Mouse (Mus musculus) stomach, embryonic 16.5 days (tissue): ENCODE results near the gene Vamp9. TPM values are rescaled to one million over a fixed set of nuclear protein-coding genes. Genes with fewer than 3 reads are reported as not detected.

Experiments
- ATAC-seq: fragments of 200-750 bp; cut with Nextera tagmentation; 2 replicates; pipeline ENCODE4 v1.8.0; 2017; ENCODE audit warnings: moderate number of reproducible peaks, moderate TSS enrichment; ENCODE audit not compliant: insufficient read depth, low FRiP score
- H3K27ac ChIP-seq: fragments of 300-500 bp; sonication (generic); 2 replicates; pipeline ENCODE4 v1.5.1; 2014; ENCODE audit warnings: low read length
- H3K27me3 ChIP-seq: fragments of 300-500 bp; sonication (generic); 2 replicates; pipeline ENCODE4 v1.6.1; 2014; ENCODE audit warnings: low read length, control low read depth, mixed read lengths; ENCODE audit not compliant: control insufficient read depth, insufficient read depth
- H3K36me3 ChIP-seq: fragments of 300-500 bp; sonication (generic); 2 replicates; pipeline ENCODE4 v1.6.1; 2014; ENCODE audit warnings: low read length; ENCODE audit not compliant: control insufficient read depth, insufficient read depth
- H3K4me1 ChIP-seq: fragments of 300-500 bp; sonication (generic); 2 replicates; pipeline ENCODE4 v1.6.1; 2014; ENCODE audit warnings: low read length, control low read depth, mixed read lengths; ENCODE audit not compliant: control insufficient read depth, insufficient read depth
- H3K4me2 ChIP-seq: fragments of 300-500 bp; sonication (generic); 2 replicates; pipeline ENCODE4 v1.6.1; 2014; ENCODE audit warnings: low read depth, low read length, mixed read lengths
- H3K4me3 ChIP-seq: fragments of 300-500 bp; sonication (generic); replicated peaks from 2 replicates; pipeline ENCODE4 v1.5.1; 2014; ENCODE audit warnings: mild to moderate bottlenecking, low read length
- H3K9ac ChIP-seq: fragments of 300-500 bp; sonication (generic); 2 replicates; pipeline ENCODE4 v1.6.1; 2014; ENCODE audit warnings: low read length
- H3K9me3 ChIP-seq: fragments of 300-500 bp; sonication (generic); replicated peaks from 2 replicates; pipeline ENCODE4 v1.6.1; 2016; ENCODE audit warnings: low read length, control low read depth; ENCODE audit not compliant: control insufficient read depth
- WGBS: fragments of 180-500 bp; shearing (Covaris S2); extraction: QIAGEN DNeasy Blood & Tissue Kit; methylation state at CpG from one replicate; pipeline ENCODE4 v1.1.7; 2014; 5-methylcytosine and 5-hydroxymethylcytosine counted together
- polyA plus RNA-seq: library from polyadenylated mRNA; unstranded; fragments of >200 nt; fragmentation: Nextera tagmentation; extraction: Ambion mirVana; gene quantifications from 2 replicates; pipeline ENCODE4 v1.2.1, GENCODE M21; 2015

Gene Vamp9
- polyA plus RNA-seq, 1 experiment from 2014 or later = not detected

- no peak overlapping the region for H3K27ac ChIP-seq
- H3K9ac ChIP-seq = no peak overlapping the region
- H3K27me3 ChIP-seq = no peaks in the 10 kb centered on the region
- H3K4me2 ChIP-seq = no peak overlapping the region
- ATAC-seq = no peak
- H3K4me1 ChIP-seq = no peaks in the 10 kb centered on the region
- H3K4me3 ChIP-seq = no peak overlapping the region
- 56% methylated on average over 4 of the region's 4 CpGs for WGBS
- no peaks in the 10 kb centered on the region for H3K9me3 ChIP-seq
- no peaks in the 10 kb centered on the region for H3K36me3 ChIP-seq
These were observed 21.9 kb downstream of the Vamp9 start for GRCm38 (mm10) chr5:99927951-99928350.

DNA sequence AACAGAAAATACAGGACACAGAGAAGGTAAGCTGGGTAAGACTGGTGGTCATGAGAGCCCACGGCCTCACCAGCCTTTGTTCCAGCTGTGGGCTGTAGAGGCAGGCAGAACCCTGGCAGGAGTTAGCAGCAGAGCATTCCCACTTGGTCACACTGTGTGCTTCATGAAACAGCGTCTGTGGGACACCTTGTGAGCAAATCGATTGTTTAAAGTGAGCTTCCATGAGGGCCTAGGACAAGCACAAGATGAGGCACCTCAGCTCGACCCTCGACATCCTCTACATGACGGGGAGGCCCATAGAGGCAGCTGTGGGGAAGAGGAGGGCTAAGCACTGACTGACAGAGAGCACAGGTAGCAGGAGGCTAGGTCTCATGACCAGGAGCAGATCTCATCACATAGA lies 25.9 kb downstream of the Vamp9 start:
- Histone ChIP-seq H3K4me3 (no peak overlapping the region), H3K36me3 (no peaks in the 10 kb centered on the region), H3K27me3 (no peaks in the 10 kb centered on the region), H3K9me3 (no peaks in the 10 kb centered on the region), H3K4me1 (no peaks in the 10 kb centered on the region), H3K9ac (no peak overlapping the region), H3K27ac (no peak overlapping the region), H3K4me2 (no peak overlapping the region)
- ATAC-seq = no peak
- WGBS = 78% methylated on average over 6 of the region's 6 CpGs

GRCm38 (mm10) chr5:99939440-99939839 lies 33.4 kb downstream of the Vamp9 start:
- Histone ChIP-seq H3K9ac (no peak overlapping the region), H3K27me3 (no peaks in the 10 kb centered on the region), H3K4me1 (no peaks in the 10 kb centered on the region), H3K4me2 (no peak overlapping the region), H3K4me3 (no peak overlapping the region), H3K9me3 (peaks cover 2% of the 10 kb centered on the region; the same call in 1 of the 2 replicates), H3K36me3 (no peaks in the 10 kb centered on the region), H3K27ac (no peak overlapping the region)
- ATAC-seq = no peak
- 77% methylated on average over 3 of the region's 3 CpGs for WGBS

DNA sequence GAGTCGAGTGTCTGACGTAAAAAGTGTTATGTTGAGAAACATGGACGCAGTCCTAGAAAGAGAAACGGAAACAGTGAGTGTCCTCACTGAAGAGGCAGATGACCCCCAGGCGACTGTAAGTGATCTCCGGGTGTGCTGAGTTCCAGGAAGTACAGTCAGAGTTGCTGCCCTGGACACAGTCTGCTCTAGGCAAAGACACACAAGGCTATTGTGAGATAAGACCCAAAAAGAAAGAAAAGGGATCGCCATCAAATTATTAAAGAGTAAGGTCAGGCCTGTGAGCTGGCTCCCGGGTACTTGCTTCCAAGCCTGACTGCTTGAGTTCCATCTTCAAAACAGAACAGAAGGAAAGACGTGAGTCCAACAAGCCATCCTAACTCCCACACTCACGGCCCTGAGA lies 35.2 kb downstream of the Vamp9 start:
- Histone ChIP-seq H3K9me3 (peaks cover 3% of the 10 kb centered on the region; the same call in 1 of the 2 replicates), H3K4me1 (no peaks in the 10 kb centered on the region), H3K4me3 (no peak overlapping the region), H3K27me3 (no peaks in the 10 kb centered on the region), H3K9ac (no peak overlapping the region), H3K36me3 (no peaks in the 10 kb centered on the region), H3K4me2 (no peak overlapping the region), H3K27ac (no peak overlapping the region)
- 77% methylated on average over 10 of the region's 10 CpGs for WGBS
- ATAC-seq = no peak

DNA sequence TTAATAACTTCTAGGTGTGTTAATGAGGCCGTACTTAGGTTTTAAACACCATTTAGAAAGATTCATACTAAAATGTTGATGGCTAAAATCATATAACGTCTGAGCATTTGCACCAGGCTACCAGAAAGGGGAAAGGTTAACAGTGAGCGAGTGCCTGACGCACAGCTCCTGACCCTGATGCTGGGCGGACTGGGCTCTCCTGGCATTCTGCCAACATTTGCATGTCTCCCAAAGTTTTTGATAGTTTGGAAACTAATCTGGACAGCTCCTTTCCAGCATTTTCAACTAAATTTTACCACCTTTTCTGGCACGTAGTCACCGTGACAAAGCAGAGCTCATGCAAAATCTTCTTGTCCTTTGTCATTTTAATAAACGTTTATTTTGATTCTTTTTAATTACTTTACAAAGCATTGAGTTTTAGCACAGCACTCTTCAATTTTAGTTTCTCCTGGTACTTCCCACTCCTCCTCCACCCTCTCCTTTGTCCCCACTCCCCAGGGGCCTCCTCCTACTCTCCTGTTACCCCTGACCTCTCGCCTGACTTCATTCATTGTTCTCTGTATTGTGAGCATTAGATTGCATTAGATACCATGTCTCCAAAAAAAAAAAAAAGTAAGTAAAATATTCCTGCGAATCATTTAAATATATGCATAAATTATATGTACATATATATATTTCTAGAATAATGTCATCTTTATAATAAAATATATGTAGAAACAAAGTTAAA lies 35.9 kb downstream of the Vamp9 start:
- Histone ChIP-seq H3K27me3 (no peaks in the 10 kb centered on the region), H3K27ac (no peak overlapping the region), H3K9me3 (peaks cover 3% of the 10 kb centered on the region; the same call in 1 of the 2 replicates), H3K4me3 (no peak overlapping the region), H3K4me1 (no peaks in the 10 kb centered on the region), H3K9ac (no peak overlapping the region), H3K36me3 (no peaks in the 10 kb centered on the region), H3K4me2 (no peak overlapping the region)
- WGBS = 52% methylated on average over 10 of the region's 10 CpGs
- no peak for ATAC-seq

GRCm38 (mm10) chr5:99952513-99952912 lies 46.5 kb downstream of the Vamp9 start:
- Histone ChIP-seq H3K4me3 (no peak overlapping the region), H3K4me2 (no peak overlapping the region), H3K9ac (no peak overlapping the region), H3K9me3 (no peaks in the 10 kb centered on the region), H3K27me3 (no peaks in the 10 kb centered on the region), H3K4me1 (no peaks in the 10 kb centered on the region), H3K27ac (no peak overlapping the region), H3K36me3 (no peaks in the 10 kb centered on the region)
- 78% methylated on average over 5 of the region's 5 CpGs for WGBS
- peak; percentile 33; the same call in 1 of the 2 replicates for ATAC-seq

GRCm38 (mm10) chr5:99953883-99954282 lies 47.8 kb downstream of the Vamp9 start:
- no peak overlapping the region for H3K27ac ChIP-seq
- no peaks in the 10 kb centered on the region for H3K27me3 ChIP-seq
- ATAC-seq = no peak
- H3K9me3 ChIP-seq = no peaks in the 10 kb centered on the region
- H3K4me3 ChIP-seq = no peak overlapping the region
- 76% methylated on average over 1 of the region's 1 CpGs for WGBS
- H3K4me2 ChIP-seq = no peak overlapping the region
- H3K9ac ChIP-seq = no peak overlapping the region
- H3K36me3 ChIP-seq = no peaks in the 10 kb centered on the region
- no peaks in the 10 kb centered on the region for H3K4me1 ChIP-seq

GRCm38 (mm10) chr5:99958666-99959065 lies 52.6 kb downstream of the Vamp9 start:
- 64% methylated on average over 1 of the region's 1 CpGs for WGBS
- H3K9me3 ChIP-seq = no peaks in the 10 kb centered on the region

GRCm38 (mm10) chr5:99959236-99959936 lies 53.3 kb downstream of the Vamp9 start:
- no peaks in the 10 kb centered on the region for H3K4me1 ChIP-seq
- H3K27me3 ChIP-seq = no peaks in the 10 kb centered on the region
- H3K4me2 ChIP-seq = no peak overlapping the region
- H3K9ac ChIP-seq = no peak overlapping the region
- no peak overlapping the region for H3K4me3 ChIP-seq
- WGBS = 74% methylated on average over 2 of the region's 2 CpGs
- H3K9me3 ChIP-seq = no peaks in the 10 kb centered on the region
- H3K36me3 ChIP-seq = peaks cover 11% of the 10 kb centered on the region; the same call in 1 of the 2 replicates
- no peak overlapping the region for H3K27ac ChIP-seq
- ATAC-seq = no peak

More at GRCm38 (mm10) chr5:99958666-99959065, 52.6 kb downstream of the Vamp9 start:
- Histone ChIP-seq H3K4me1 (no peaks in the 10 kb centered on the region), H3K4me2 (no peak overlapping the region), H3K9ac (no peak overlapping the region), H3K27ac (no peak overlapping the region), H3K36me3 (peaks cover 9% of the 10 kb centered on the region; the same call in 1 of the 2 replicates), H3K27me3 (no peaks in the 10 kb centered on the region), H3K4me3 (no peak overlapping the region)
- no peak for ATAC-seq
